Mouse (Mus musculus) olfactory bulb, adult 2 months (tissue): ENCODE data around the gene Zfp148.

Experiments used
- CTCF ChIP-seq: fragments of 200-500 bp; IDR thresholded peaks from 2 replicates; pipeline ENCODE4 v1.5.1; 2012; ENCODE audit warnings: low read depth, mild to moderate bottlenecking, low read length, moderate library complexity; ENCODE audit not compliant: insufficient read depth
- POLR2A ChIP-seq: fragments of 200-500 bp; IDR thresholded peaks from 2 replicates; pipeline ENCODE4 v1.6.1; 2012; ENCODE audit warnings: mild to moderate bottlenecking, low read depth, low read length, moderate library complexity; ENCODE audit not compliant: insufficient read depth

DNA sequence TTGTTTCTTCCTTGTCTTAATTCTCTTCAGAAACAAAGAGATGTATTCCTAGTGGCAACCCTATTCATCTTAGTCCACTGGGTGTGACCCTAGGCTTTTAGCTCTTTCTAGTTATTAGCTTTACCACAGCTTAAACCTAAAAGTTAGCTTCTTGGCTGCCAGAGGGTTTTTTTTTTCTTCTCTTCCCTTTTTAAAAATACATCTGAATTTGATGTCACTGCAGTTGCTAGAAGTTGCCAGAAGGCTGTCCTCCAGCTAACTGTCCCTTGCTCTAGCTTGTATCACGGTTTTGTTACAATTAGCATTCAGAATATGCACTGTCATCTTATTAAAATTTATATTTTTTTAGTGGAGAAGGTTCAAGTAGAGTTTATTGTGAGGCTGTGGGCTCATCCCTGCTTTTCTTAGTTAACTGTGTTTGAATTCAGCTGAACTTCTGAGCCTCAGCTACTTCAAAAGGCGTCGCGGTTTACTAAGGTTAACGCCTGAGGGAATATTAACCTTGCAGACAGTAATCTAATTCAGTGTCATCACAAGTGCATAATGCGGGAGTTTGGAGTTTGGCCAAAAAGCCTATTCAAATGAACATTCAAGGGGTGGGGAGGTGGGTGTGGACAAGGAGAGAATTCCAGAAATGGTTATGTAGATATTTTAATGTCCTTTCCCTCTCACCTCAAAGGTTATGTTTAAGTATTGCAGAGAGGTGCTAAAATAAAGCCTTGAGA lies 1.3 kb upstream of the Zfp148 start:
- no peak for TF ChIP-seq CTCF
- no peak for TF ChIP-seq POLR2A
